Mouse (Mus musculus) hematopoietic stem cell, adult 5-6 weeks (primary cell): ENCODE measurements around the gene Spindoc. TPM values are rescaled to one million over a fixed set of nuclear protein-coding genes. Genes with fewer than 3 reads are reported as not detected.
"Not testable (repeated sequence)": the region's sequence is repeated elsewhere in the genome, so short reads cannot be mapped to it uniquely, and the experiment has no call there.

ENCODE experiments used
- ATAC-seq, 2 experiments: fragments of 125-278 bp in 1 of 2; replicated peaks in 1 of 2; 2 replicates each; pipeline ENCODE4 v1.8.0; 2016 to 2017; ENCODE audit warnings: inconsistent platforms in 2 of 2, mild to moderate bottlenecking in 2 of 2, moderate number of reproducible peaks in 2 of 2, low read depth in 1 of 2, moderate TSS enrichment in 1 of 2; ENCODE audit not compliant: low FRiP score in 2 of 2, poor library complexity in 2 of 2, severe bottlenecking in 2 of 2, insufficient read depth in 1 of 2, low TSS enrichment in 1 of 2
- total RNA-seq: library from RNA; stranded (forward); fragments of 172-1452, 232-1000 nt; gene quantifications from 2 replicates; pipeline ENCODE4 v1.2.3, GENCODE M21; 2017

The Spindoc gene
- total RNA-seq, 1 experiment from 2014 or later: 12.7 TPM

GRCm38 (mm10) chr19:7415916-7416833, 33.4 kb upstream of the Spindoc start:
- no peak for ATAC-seq

- ATAC-seq: no peak
Measured at GRCm38 (mm10) chr19:7412361-7412760, 29.6 kb upstream of the Spindoc start.

GRCm38 (mm10) chr19:7404623-7405229, 21.9 kb upstream of the Spindoc start:
- ATAC-seq: no peak

GRCm38 (mm10) chr19:7400635-7401034, 17.8 kb upstream of the Spindoc start:
- ATAC-seq: no peak

GRCm38 (mm10) chr19:7398898-7399297, 16.1 kb upstream of the Spindoc start:
- peak in 1 of 2 experiments; percentile 45; a peak in 1 of 4 replicates for ATAC-seq

- peak in 1 of 2 experiments; percentile 25; a peak in 1 of 4 replicates for ATAC-seq
Measured at GRCm38 (mm10) chr19:7396867-7397826, 14.4 kb upstream of the Spindoc start.

GRCm38 (mm10) chr19:7388488-7388887, 5.7 kb upstream of the Spindoc start:
- no peak for ATAC-seq

- ATAC-seq: no peak
Measured at GRCm38 (mm10) chr19:7386042-7386441, 3.2 kb upstream of the Spindoc start.

GRCm38 (mm10) chr19:7382248-7382902, 419 bp downstream of the Spindoc start:
- peak; percentile 23 to 33; a peak in 1 of 4 replicates for ATAC-seq

- no peak for ATAC-seq
Measured at GRCm38 (mm10) chr19:7381906-7382247, 917 bp downstream of the Spindoc start.

GRCm38 (mm10) chr19:7377639-7378038, 5.2 kb downstream of the Spindoc start:
- no peak for ATAC-seq

GRCm38 (mm10) chr19:7374491-7374890, 8.3 kb downstream of the Spindoc start:
- no peak for ATAC-seq

- not testable (repeated sequence) for ATAC-seq
Measured at GRCm38 (mm10) chr19:7369469-7369868, 13.3 kb downstream of the Spindoc start.

- ATAC-seq: no peak
Measured at GRCm38 (mm10) chr19:7353636-7354035, 29.2 kb downstream of the Spindoc start.

- no peak for ATAC-seq
Measured at GRCm38 (mm10) chr19:7352809-7353495, 29.8 kb downstream of the Spindoc start.

GRCm38 (mm10) chr19:7349993-7350392, 32.8 kb downstream of the Spindoc start:
- ATAC-seq: no peak
